ENCODE assay signal across 9 mouse cellular contexts in the genomic region with DNA sequence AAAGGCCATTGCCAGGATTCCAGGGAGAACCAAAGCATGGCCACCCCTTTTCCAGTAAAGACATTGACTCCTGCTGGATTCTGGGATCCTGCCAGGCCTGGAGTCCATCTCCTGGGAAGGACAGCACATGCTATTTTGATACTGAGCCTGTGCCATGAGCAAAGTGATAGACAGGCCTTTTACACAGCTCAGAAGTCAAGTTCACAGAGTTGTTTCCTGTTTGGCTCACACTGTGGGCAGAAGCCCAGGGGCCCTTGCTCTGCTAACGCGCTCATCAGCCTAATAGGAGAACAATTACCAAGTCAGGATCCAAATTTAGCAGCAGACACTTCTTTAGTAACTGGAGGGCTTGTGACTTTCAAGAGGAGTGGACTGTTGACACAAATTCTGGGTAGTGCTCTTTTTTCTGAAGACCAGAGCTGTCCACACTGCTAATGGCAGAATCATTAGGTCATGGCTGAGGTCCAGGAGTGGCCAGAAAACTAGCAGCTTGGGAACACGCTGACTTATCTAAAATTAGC.
DNase-seq lines count a peak whose midpoint lies in the region; ATAC-seq and TF ChIP-seq lines count a peak whose summit lies in the region.
"Had no signal": no experiment of that assay in that cellular context is flagged by ENCODE, and none has a peak within 500 bp of the region (broad histone marks: within the 10 kb centered on the region; RNA-seq: fewer than 3 reads in every experiment).

No protein-coding gene starts in this region.

- H3K4me1 ChIP-seq in lung, adult 2 months (ENCODE audit: control insufficient read depth, insufficient read depth, low read length): no peaks in the 10 kb centered on the region
- peaks cover 54% of the 10 kb centered on the region for H3K4me1 ChIP-seq in heart, embryonic 13.5 days
- no peaks in the 10 kb centered on the region for H3K4me1 ChIP-seq in intestine, embryonic 15.5 days (replicated peaks)
- H3K4me1 ChIP-seq in liver, embryonic 12.5 days: no peaks in the 10 kb centered on the region
- H3K4me1 ChIP-seq: midbrain, embryonic 15.5 days had no signal

- peak; percentile 49; the same call in 1 of the 2 replicates for ATAC-seq in cerebellum, adult (ENCODE audit: insufficient number of reproducible peaks, low FRiP score, low TSS enrichment)
- ATAC-seq in heart, embryonic 13.5 days (ENCODE audit: extremely low read depth, insufficient number of reproducible peaks, low FRiP score, low TSS enrichment): peak; percentile 79; the same call in 1 of the 2 replicates
- ATAC-seq in intestine, embryonic 15.5 days: no peak
- no peak for ATAC-seq in liver, embryonic 12.5 days
- ATAC-seq: midbrain, embryonic 15.5 days had no signal

- H3K4me2 ChIP-seq in heart, embryonic 13.5 days: no peak overlapping the region
- no peak overlapping the region for H3K4me2 ChIP-seq in intestine, embryonic 15.5 days (replicated peaks)
- H3K4me2 ChIP-seq in liver, embryonic 12.5 days: no peak overlapping the region
- H3K4me2 ChIP-seq: midbrain, embryonic 15.5 days had no signal

- DNase-seq in cerebellum, adult 11 months: no peak
- peak; percentile 40 for DNase-seq in lung, postnatal 10 days
- no peak for DNase-seq in lung, adult 2 months
- peak; percentile 34 to 39 for DNase-seq in kidney, postnatal 36 days

- TF ChIP-seq POLR2A in lung, adult 2 months (IDR thresholded peaks at IDR 0.05; ENCODE audit: borderline replicate concordance, extremely low read depth, low read depth, low read length): no peak

- H3K9ac ChIP-seq in heart, embryonic 13.5 days: no peak overlapping the region
- H3K9ac ChIP-seq in intestine, embryonic 15.5 days: no peak overlapping the region
- no peak overlapping the region for H3K9ac ChIP-seq in liver, embryonic 12.5 days
- H3K9ac ChIP-seq: midbrain, embryonic 15.5 days had no signal

- H3K27ac ChIP-seq in heart, embryonic 13.5 days (replicated peaks): peak overlapping the region; percentile 95
- H3K27ac ChIP-seq in intestine, embryonic 15.5 days: no peak overlapping the region
- H3K27ac ChIP-seq in liver, embryonic 12.5 days: no peak overlapping the region
- H3K27ac ChIP-seq: midbrain, embryonic 15.5 days had no signal

- 0 out of 2 replicates have a peak, but pooled peaks cover 3% of the 10 kb centered on the region for H3K27me3 ChIP-seq in heart, embryonic 13.5 days (replicated peaks)
- H3K27me3 ChIP-seq in intestine, embryonic 15.5 days (replicated peaks): no peaks in the 10 kb centered on the region
- no peaks in the 10 kb centered on the region for H3K27me3 ChIP-seq in liver, embryonic 12.5 days (replicated peaks)
- H3K27me3 ChIP-seq: midbrain, embryonic 15.5 days had no signal

- no peaks in the 10 kb centered on the region for H3K36me3 ChIP-seq in heart, embryonic 13.5 days
- no peaks in the 10 kb centered on the region for H3K36me3 ChIP-seq in intestine, embryonic 15.5 days
- H3K36me3 ChIP-seq in liver, embryonic 12.5 days: no peaks in the 10 kb centered on the region
- H3K36me3 ChIP-seq: midbrain, embryonic 15.5 days had no signal

- no peak overlapping the region for H3K4me3 ChIP-seq in lung, adult 2 months (replicated peaks; ENCODE audit: extremely low read depth, low read depth, low read length)
- H3K4me3 ChIP-seq in heart, embryonic 13.5 days: no peak overlapping the region
- H3K4me3 ChIP-seq in intestine, embryonic 15.5 days (replicated peaks): no peak overlapping the region
- H3K4me3 ChIP-seq in liver, embryonic 12.5 days: no peak overlapping the region
- H3K4me3 ChIP-seq: midbrain, embryonic 15.5 days had no signal

- H3K9me3 ChIP-seq in heart, embryonic 13.5 days: no peaks in the 10 kb centered on the region
- H3K9me3 ChIP-seq in intestine, embryonic 15.5 days: no peaks in the 10 kb centered on the region
- H3K9me3 ChIP-seq in liver, embryonic 12.5 days (replicated peaks): no peaks in the 10 kb centered on the region
- H3K9me3 ChIP-seq: midbrain, embryonic 15.5 days had no signal

- no peak for TF ChIP-seq CTCF in lung, adult 2 months (IDR thresholded peaks at IDR 0.05; ENCODE audit: insufficient read depth, low read length)

- WGBS in lung, adult 2 months: 14% methylated on average over 3 of the region's 3 CpGs
- 9% methylated on average over 3 of the region's 3 CpGs for WGBS in heart, embryonic 13.5 days
- WGBS in intestine, embryonic 15.5 days: 49% methylated on average over 3 of the region's 3 CpGs
- WGBS in liver, embryonic 12.5 days (ENCODE audit: insufficient replicate concordance): 16% methylated on average over 3 of the region's 3 CpGs

Comparison
In these comparisons a context has a peak if more than half of its experiments do, and no peak if none do; other contexts are left out.
1. DNase-seq: peak in lung, postnatal 10 days (single experiment) and kidney, postnatal 36 days (2 of 2); none in cerebellum, adult 11 months (single experiment) and lung, adult 2 months (single experiment).
2. ATAC-seq: peak in cerebellum, adult (single experiment) and heart, embryonic 13.5 days (single experiment); none in intestine, embryonic 15.5 days (single experiment) and liver, embryonic 12.5 days (single experiment).